Mouse (Mus musculus) small intestine, adult 2 months (tissue): ENCODE measurements around the gene Dusp23.

Experiments
- CTCF ChIP-seq: fragments of 200-500 bp; IDR thresholded peaks from 2 replicates; pipeline ENCODE4 v1.5.1; 2012; ENCODE audit warnings: low read depth, mild to moderate bottlenecking, control low read depth, inconsistent platforms, low read length, moderate library complexity, mixed read lengths; ENCODE audit not compliant: insufficient replicate concordance, insufficient read length; ENCODE audit errors: extremely low read depth
- POLR2A ChIP-seq: fragments of 200-500 bp; IDR thresholded peaks from 2 replicates; pipeline ENCODE4 v1.6.1; 2012; ENCODE audit warnings: low read depth, mild to moderate bottlenecking, control low read depth, inconsistent platforms, low read length, moderate library complexity

- no peak for TF ChIP-seq CTCF
- no peak for TF ChIP-seq POLR2A
Measured at GRCm38 (mm10) chr1:172593321-172593720, 39.4 kb downstream of the Dusp23 start.
